Mouse (Mus musculus) cortical plate, adult 2 months (tissue): ENCODE data around the gene Gsg1.

ENCODE experiments used
- CTCF ChIP-seq: fragments of 200-500 bp; IDR thresholded peaks from 2 replicates; pipeline ENCODE4 v1.5.1; 2011; ENCODE audit warnings: mild to moderate bottlenecking, control low read depth, low read length; ENCODE audit not compliant: insufficient read depth; ENCODE audit errors: extremely low read depth
- POLR2A ChIP-seq: fragments of 200-500 bp; IDR thresholded peaks from 2 replicates; pipeline ENCODE4 v1.6.1; 2011; ENCODE audit warnings: mild to moderate bottlenecking, low read length, control low read depth; ENCODE audit not compliant: insufficient read depth; ENCODE audit errors: extremely low read depth

- TF ChIP-seq CTCF (no peak), POLR2A (no peak)
Measured at GRCm38 (mm10) chr6:135205802-135206201, 48.3 kb downstream of the Gsg1 start.
